Mouse (Mus musculus): ENCODE measurements at regions not wholly inside any gene's neighbourhood (a gene's known extent, or its start where the extent isn't known, plus 50 kb on each side); places are given as distances from the start of the nearest gene placed in this dataset.

DNA sequence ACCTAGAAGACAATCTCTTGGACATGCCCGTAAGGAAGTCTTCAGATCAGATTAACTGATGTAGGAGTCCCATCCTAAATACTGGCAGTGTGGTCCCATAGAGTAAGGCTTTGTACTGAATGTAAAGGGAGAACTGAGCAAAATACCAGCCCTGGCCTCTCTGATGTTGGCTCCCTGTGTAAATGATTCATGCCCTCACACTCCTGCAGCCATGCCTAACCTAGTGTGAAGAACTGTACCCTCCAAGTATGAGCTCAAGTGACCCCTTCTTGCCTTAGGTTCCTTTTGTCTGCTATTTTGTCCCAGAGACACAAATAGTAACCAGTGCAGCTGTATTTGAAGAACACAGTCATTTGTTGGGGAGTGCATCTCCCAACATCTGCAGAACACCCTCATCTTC is 342.4 kb upstream of the Cdh4 start:
- TF ChIP-seq CTCF (IDR thresholded peaks at IDR 0.05; ENCODE audit: insufficient read depth, low read length) (no peak), POLR2A (IDR thresholded peaks at IDR 0.05; ENCODE audit: borderline replicate concordance, extremely low read depth, low read depth, low read length) (no peak)
